Mouse (Mus musculus) liver, adult (tissue): ENCODE results near the gene Hspa12a.

Experiments
- GATA4 ChIP-seq: IDR thresholded peaks from 2 replicates; pipeline ENCODE4 v1.6.1; 2014; ENCODE audit warnings: mild to moderate bottlenecking, low read length; ENCODE audit not compliant: insufficient replicate concordance

The Hspa12a gene

GRCm38 (mm10) chr19:58942841-58943828, at the start of gene Hspa12a, which contains the start of gene Eno4:
Hspa12a (minus strand) TSS chr19:58943654.
Eno4 (plus strand) TSS chr19:58943425.
- TF ChIP-seq GATA4: peak; percentile 19; the same call in 1 of the 2 replicates

GRCm38 (mm10) chr19:58981571-58981970, 38.1 kb upstream of the Hspa12a start:
- no peak for TF ChIP-seq GATA4

GRCm38 (mm10) chr19:58980056-58980440, 36.6 kb upstream of the Hspa12a start:
- TF ChIP-seq GATA4: no peak

- no peak for TF ChIP-seq GATA4
These were observed 36.1 kb upstream of the Hspa12a start for GRCm38 (mm10) chr19:58979436-58980055.

- no peak for TF ChIP-seq GATA4
These were observed 35.1 kb upstream of the Hspa12a start for GRCm38 (mm10) chr19:58978401-58979171.

GRCm38 (mm10) chr19:58975216-58975863, 31.9 kb upstream of the Hspa12a start:
- no peak for TF ChIP-seq GATA4

- no peak for TF ChIP-seq GATA4
These were observed 30.7 kb upstream of the Hspa12a start for GRCm38 (mm10) chr19:58974126-58974525.

GRCm38 (mm10) chr19:58970826-58971225, 27.4 kb upstream of the Hspa12a start:
- TF ChIP-seq GATA4: no peak

GRCm38 (mm10) chr19:58968731-58969506, 25.5 kb upstream of the Hspa12a start:
- TF ChIP-seq GATA4: no peak

- no peak for TF ChIP-seq GATA4
These were observed 19.6 kb upstream of the Hspa12a start for GRCm38 (mm10) chr19:58963011-58963410.

- TF ChIP-seq GATA4: no peak
These were observed 11.3 kb upstream of the Hspa12a start for GRCm38 (mm10) chr19:58954779-58955178.

- TF ChIP-seq GATA4: no peak
These were observed 8.8 kb upstream of the Hspa12a start for GRCm38 (mm10) chr19:58952236-58952635.

- TF ChIP-seq GATA4: no peak
These were observed 8.1 kb upstream of the Hspa12a start for GRCm38 (mm10) chr19:58951521-58951920.

- TF ChIP-seq GATA4: no peak
These were observed 2.5 kb upstream of the Hspa12a start for GRCm38 (mm10) chr19:58945959-58946358.
